In the genomic region with DNA sequence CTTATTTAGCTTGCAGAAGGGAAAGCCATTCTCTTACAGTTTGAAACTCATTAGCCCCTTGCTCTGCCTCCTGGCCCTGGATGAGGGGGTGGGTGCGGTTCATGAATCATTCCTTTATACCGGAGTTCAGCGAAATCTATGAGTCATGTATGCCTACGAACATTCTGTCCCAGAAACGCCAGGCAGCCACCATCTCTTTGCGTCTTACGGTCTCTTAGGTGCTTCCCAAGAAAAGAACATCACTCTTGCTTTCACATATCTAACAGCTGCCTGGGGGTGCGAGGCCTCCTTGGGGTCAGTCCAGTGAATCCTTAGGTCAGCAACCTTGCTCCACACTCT, we compare ENCODE assay signal across 10 mouse cellular contexts. TPM values are rescaled to one million over a fixed set of nuclear protein-coding genes. Genes with fewer than 3 reads are reported as not detected.
A peak's percentile ranks its signal among the peaks of the same experiment; 100 is the strongest.
DNase-seq lines count a peak whose midpoint lies in the region; ATAC-seq and TF ChIP-seq lines count a peak whose summit lies in the region.
"Had no signal": no experiment of that assay in that cellular context is flagged by ENCODE, and none has a peak within 500 bp of the region (broad histone marks: within the 10 kb centered on the region; RNA-seq: fewer than 3 reads in every experiment).

No protein-coding gene starts in this region.

- no peak for TF ChIP-seq CTCF in layer of hippocampus, adult 2 months (conservative IDR thresholded peaks at IDR 0.05)

- no peaks in the 10 kb centered on the region for H3K36me3 ChIP-seq in hindbrain, embryonic 13.5 days
- no peaks in the 10 kb centered on the region for H3K36me3 ChIP-seq in hindbrain, embryonic 10.5 days
- no peaks in the 10 kb centered on the region for H3K36me3 ChIP-seq in midbrain, embryonic 15.5 days (replicated peaks)
- H3K36me3 ChIP-seq in forebrain, embryonic 14.5 days (ENCODE audit: control insufficient read depth, insufficient read depth, low read length), result no peaks in the 10 kb centered on the region
- H3K36me3 ChIP-seq: lung, embryonic 15.5 days had no signal

- 0 out of 2 replicates have a peak overlapping the region, but pooled peaks have one; percentile 13 for H3K4me2 ChIP-seq in hindbrain, embryonic 13.5 days
- peak overlapping the region; percentile 15; the same call in 1 of the 2 replicates for H3K4me2 ChIP-seq in midbrain, embryonic 15.5 days
- H3K4me2 ChIP-seq in forebrain, embryonic 14.5 days (ENCODE audit: low read length), result no peak overlapping the region
- H3K4me2 ChIP-seq: lung, embryonic 15.5 days had no signal

- peaks cover 18% of the 10 kb centered on the region for H3K4me1 ChIP-seq in hindbrain, embryonic 13.5 days (replicated peaks)
- peaks cover 9% of the 10 kb centered on the region; the same call in 1 of the 2 replicates for H3K4me1 ChIP-seq in hindbrain, embryonic 10.5 days (replicated peaks)
- peaks cover 7% of the 10 kb centered on the region; the same call in 1 of the 2 replicates for H3K4me1 ChIP-seq in midbrain, embryonic 15.5 days
- H3K4me1 ChIP-seq in forebrain, embryonic 14.5 days (ENCODE audit: control insufficient read depth, insufficient read depth, low read length), result no peaks in the 10 kb centered on the region
- H3K4me1 ChIP-seq: lung, embryonic 15.5 days had no signal

- no peak for DNase-seq in hindbrain, embryonic 10.5 days (ENCODE audit: low spot score)
- DNase-seq in adrenal gland, postnatal 10 days, result peak; percentile 20
- DNase-seq in layer of hippocampus, adult 2 months (ENCODE audit: low spot score in 2 of 2), result peak; percentile 42 to 50
- DNase-seq in forebrain, embryonic 14.5 days (ENCODE audit: low spot score), result no peak
- no peak for DNase-seq in natural killer cell, adult 2 months (ENCODE audit: low spot score in 2 of 2)
- DNase-seq: thymus, postnatal 14 days had no signal

- 0 out of 2 replicates have a peak, but pooled peaks have one; percentile 24 for ATAC-seq in hindbrain, embryonic 13.5 days (ENCODE audit: low FRiP score)
- ATAC-seq in midbrain, embryonic 15.5 days (replicated peaks), result no peak
- no peak for ATAC-seq in CD4-positive, CD25-positive, alpha-beta regulatory T cell, adult 4 months
- no peak for ATAC-seq in forebrain, embryonic 14.5 days

- H3K27me3 ChIP-seq in hindbrain, embryonic 13.5 days, result no peaks in the 10 kb centered on the region
- H3K27me3 ChIP-seq in hindbrain, embryonic 10.5 days (ENCODE audit: insufficient read depth, poor library complexity, severe bottlenecking), result no peaks in the 10 kb centered on the region
- H3K27me3 ChIP-seq in midbrain, embryonic 15.5 days (replicated peaks), result no peaks in the 10 kb centered on the region
- H3K27me3 ChIP-seq in forebrain, embryonic 14.5 days (replicated peaks; ENCODE audit: control insufficient read depth, insufficient read depth, low read length), result no peaks in the 10 kb centered on the region
- H3K27me3 ChIP-seq: lung, embryonic 15.5 days had no signal

- no peak overlapping the region for H3K4me3 ChIP-seq in hindbrain, embryonic 13.5 days
- H3K4me3 ChIP-seq in hindbrain, embryonic 10.5 days, result no peak overlapping the region
- H3K4me3 ChIP-seq in layer of hippocampus, adult 2 months, result no peak overlapping the region
- H3K4me3 ChIP-seq in midbrain, embryonic 15.5 days, result no peak overlapping the region
- no peak overlapping the region for H3K4me3 ChIP-seq in forebrain, embryonic 14.5 days (ENCODE audit: low read depth, low read length)
- H3K4me3 ChIP-seq: lung, embryonic 15.5 days had no signal

- no peaks in the 10 kb centered on the region for H3K9me3 ChIP-seq in hindbrain, embryonic 13.5 days
- H3K9me3 ChIP-seq in hindbrain, embryonic 10.5 days, result no peaks in the 10 kb centered on the region
- H3K9me3 ChIP-seq in midbrain, embryonic 15.5 days, result no peaks in the 10 kb centered on the region
- no peaks in the 10 kb centered on the region for H3K9me3 ChIP-seq in forebrain, embryonic 14.5 days (replicated peaks; ENCODE audit: control insufficient read depth, low read length)
- H3K9me3 ChIP-seq: lung, embryonic 15.5 days had no signal

- H3K9ac ChIP-seq in hindbrain, embryonic 13.5 days, result peak overlapping the region; percentile 8; the same call in 1 of the 2 replicates
- H3K9ac ChIP-seq in midbrain, embryonic 15.5 days, result no peak overlapping the region
- H3K9ac ChIP-seq in forebrain, embryonic 14.5 days (ENCODE audit: low read length), result no peak overlapping the region
- H3K9ac ChIP-seq: lung, embryonic 15.5 days had no signal

- H3K27ac ChIP-seq in hindbrain, embryonic 13.5 days, result no peak overlapping the region
- no peak overlapping the region for H3K27ac ChIP-seq in hindbrain, embryonic 10.5 days
- peak overlapping the region; percentile 49; the same call in 1 of the 2 replicates for H3K27ac ChIP-seq in layer of hippocampus, adult 2 months
- no peak overlapping the region for H3K27ac ChIP-seq in midbrain, embryonic 15.5 days
- H3K27ac ChIP-seq in forebrain, embryonic 14.5 days (ENCODE audit: low read depth, low read length), result no peak overlapping the region
- H3K27ac ChIP-seq: lung, embryonic 15.5 days had no signal

- 62% methylated on average over 8 of the region's 8 CpGs for WGBS in hindbrain, embryonic 13.5 days
- 82% methylated on average over 8 of the region's 8 CpGs for WGBS in hindbrain, embryonic 10.5 days
- 70% methylated on average over 8 of the region's 8 CpGs for WGBS in midbrain, embryonic 15.5 days
- 72% methylated on average over 8 of the region's 8 CpGs for WGBS in forebrain, embryonic 14.5 days

RNA-seq across cellular contexts. Expression of a gene that starts 29.9 kb away (rescaled TPM):
- 105 and 106 TPM in 2 replicates for polyA plus RNA-seq in hindbrain, embryonic 13.5 days (2015; fragmentation: Nextera tagmentation; extraction: Ambion mirVana)
- 61.3 and 74.9 TPM in 2 replicates for polyA plus RNA-seq in hindbrain, embryonic 10.5 days (2016; fragmentation: Nextera tagmentation; extraction: Ambion mirVana)
- 100 to 1,000 TPM; 122 to 151 TPM for total RNA-seq in adrenal gland, postnatal 10 days (2021)
- 100 to 1,000 TPM; 167 to 172 TPM for total RNA-seq in layer of hippocampus, adult 2 months (2021)
- 106 and 111 TPM in 2 replicates for polyA plus RNA-seq in midbrain, embryonic 15.5 days (2015; fragmentation: Nextera tagmentation; extraction: Ambion mirVana)
- 10 to 100 TPM; 55.6 to 63.7 TPM for polyA plus RNA-seq in CD4-positive, CD25-positive, alpha-beta regulatory T cell, adult 4 months (2017; shearing (Covaris generic))
- polyA plus RNA-seq in forebrain, embryonic 14.5 days (2014; fragmentation: Nextera tagmentation; extraction: Ambion mirVana), result 58.1 and 84.8 TPM in 2 replicates

Comparison
In these comparisons a context has a peak if more than half of its experiments do, and no peak if none do; other contexts are left out.
1. DNase-seq: peak in adrenal gland, postnatal 10 days (single experiment) and layer of hippocampus, adult 2 months (2 of 2); none in hindbrain, embryonic 10.5 days (single experiment), forebrain, embryonic 14.5 days (single experiment) and natural killer cell, adult 2 months (0 of 2).